Mouse (Mus musculus) CD4-positive naive resting alpha-beta T cell, adult 57 days (primary cell): ENCODE measurements around the gene Zfp995. TPM values are rescaled to one million over a fixed set of nuclear protein-coding genes. Genes with fewer than 3 reads are reported as not detected.

ENCODE experiments used
- total RNA-seq: library from RNA; stranded (reverse); gene quantifications from one replicate; pipeline ENCODE4 v1.2.4, GENCODE M21; 2023

Zfp995 gene
- total RNA-seq = 7.4 TPM

DNA sequence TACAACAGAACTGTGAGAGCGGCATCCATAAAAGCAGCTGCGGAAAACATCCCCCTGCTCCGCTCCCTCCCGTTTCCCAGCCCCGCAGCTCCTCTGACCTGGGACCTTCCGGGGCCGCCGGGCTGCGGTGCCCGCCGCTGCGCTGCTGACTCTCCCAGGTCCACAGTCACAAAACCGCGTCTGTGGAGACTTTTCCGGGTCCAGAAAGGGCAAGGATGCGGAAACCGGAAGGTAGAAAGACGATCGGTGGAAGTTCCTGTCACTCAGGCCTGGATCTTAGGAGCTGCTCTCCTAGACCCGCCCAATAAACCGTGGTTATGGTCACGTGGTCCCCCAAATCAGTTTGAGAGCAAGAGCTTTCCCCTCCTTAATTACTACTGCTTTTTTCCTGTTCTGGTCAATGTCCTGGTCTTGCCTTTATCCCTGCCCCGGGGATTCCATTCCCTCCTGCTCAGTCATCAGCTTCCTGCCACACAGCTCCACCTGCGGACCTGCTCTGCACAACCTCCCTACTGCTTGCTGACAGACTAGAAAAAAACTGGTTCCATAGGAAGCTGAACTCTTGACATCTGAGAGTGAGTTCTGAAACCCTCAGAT lies at the start of gene Zfp995:
TSS of gene Zfp995 (minus strand) at position 471 of the 597 bp plus-strand sequence.

DNA sequence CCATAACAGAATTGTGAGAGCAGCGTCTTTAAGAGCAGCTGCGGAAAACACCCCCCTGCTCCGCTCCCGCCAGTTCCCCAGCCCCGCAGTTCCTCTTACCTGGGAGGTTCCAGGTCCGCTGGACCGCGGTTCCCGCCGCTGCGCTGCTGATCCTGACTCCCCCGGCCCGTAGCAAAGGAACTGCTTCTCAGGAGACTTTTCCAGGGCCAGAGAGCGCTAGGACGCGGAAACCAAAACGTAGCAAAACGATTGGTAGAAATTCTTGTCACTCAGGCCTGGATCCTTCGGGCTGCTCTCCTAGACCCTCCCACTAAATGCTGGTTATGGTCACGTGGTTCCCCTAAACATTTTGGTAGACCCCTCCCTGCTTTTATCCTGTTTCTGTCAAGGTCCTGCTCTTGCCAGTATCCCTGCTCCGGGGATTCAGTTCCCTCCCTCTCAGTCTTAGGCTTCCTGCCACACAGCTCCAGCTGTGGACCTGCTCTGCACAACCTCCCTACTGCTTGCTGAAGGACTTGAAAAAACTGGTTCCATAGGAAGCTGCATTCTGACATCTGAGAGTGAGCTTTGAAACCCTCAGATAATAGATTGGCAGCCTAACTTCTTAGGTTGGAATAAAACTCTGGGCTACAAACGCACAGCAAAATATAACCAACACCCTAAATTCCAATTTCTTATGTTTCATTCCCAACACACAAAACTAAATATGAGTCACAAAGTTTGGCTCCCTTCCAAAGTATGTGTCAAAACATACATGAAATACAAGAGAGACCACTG lies 64.0 kb downstream of the Zfp995 start, which contains the start of gene Zfp820:
TSS of gene Zfp820 (minus strand) at position 228 of the 777 bp plus-strand sequence.

Other genes with a start within 250 kb of the Zfp995 start
- 15.1 TPM for gene Gm10226, start 218.1 kb downstream of the Zfp995 start, total RNA-seq
- 2.0 TPM for gene Zfp760, start 202.2 kb downstream of the Zfp995 start, total RNA-seq
- gene Zfp229, start 179.1 kb downstream of the Zfp995 start, total RNA-seq = 0.95 TPM
- 0.56 TPM for gene Zfp820, start 64.2 kb downstream of the Zfp995 start, total RNA-seq
- 23.8 TPM for gene Zfp942, start 52.5 kb upstream of the Zfp995 start, total RNA-seq
- 17.8 TPM for gene Zfp943, start 52.6 kb upstream of the Zfp995 start, total RNA-seq